Mouse (Mus musculus) bone marrow macrophage, adult 2 months (primary cell): ENCODE measurements around the gene Gna12. TPM values are rescaled to one million over a fixed set of nuclear protein-coding genes. Genes with fewer than 3 reads are reported as not detected.

Experiments
- H3K27ac ChIP-seq: 2 replicates; pipeline ENCODE4 v1.5.1; 2012; ENCODE audit warnings: low read depth, low read length; ENCODE audit not compliant: insufficient read depth
- H3K4me1 ChIP-seq: 2 replicates; pipeline ENCODE4 v1.6.1; 2012; ENCODE audit warnings: low read length; ENCODE audit not compliant: control insufficient read depth, insufficient read depth
- H3K4me3 ChIP-seq: 2 replicates; pipeline ENCODE4 v1.5.1; 2012; ENCODE audit warnings: mild to moderate bottlenecking, low read length, moderate library complexity; ENCODE audit not compliant: insufficient read depth
- CTCF ChIP-seq: IDR thresholded peaks from 2 replicates; pipeline ENCODE4 v1.5.1; 2012; ENCODE audit warnings: low read depth, mild to moderate bottlenecking, low read length, moderate library complexity
- POLR2A ChIP-seq: IDR thresholded peaks from 2 replicates; pipeline ENCODE4 v1.6.1; 2012; ENCODE audit warnings: mild to moderate bottlenecking, low read depth, low read length, borderline replicate concordance
- polyA plus RNA-seq: library from polyadenylated mRNA; stranded (reverse); fragments of >200 nt; gene quantifications from 2 replicates; pipeline ENCODE4 v1.2.4, GENCODE M21; 2012; ENCODE audit not compliant: missing spikeins, insufficient read depth, insufficient read length

Gna12 gene
- polyA plus RNA-seq, 1 experiment: 173 TPM

GRCm38 (mm10) chr5:140857432-140858154 lies 27.4 kb upstream of the Gna12 start:
- H3K4me1 ChIP-seq: no peaks in the 10 kb centered on the region; the same call in 1 of the 2 replicates
- TF ChIP-seq CTCF (peak; percentile 97), POLR2A (no peak)
- no peak overlapping the region for H3K27ac ChIP-seq
- no peak overlapping the region for H3K4me3 ChIP-seq

- Histone ChIP-seq H3K4me1 (no peaks in the 10 kb centered on the region; the same call in 1 of the 2 replicates), H3K27ac (no peak overlapping the region), H3K4me3 (no peak overlapping the region)
- no peak for TF ChIP-seq CTCF
- TF ChIP-seq POLR2A: no peak
These were observed 25.8 kb upstream of the Gna12 start for GRCm38 (mm10) chr5:140855909-140856530.

- no peak overlapping the region for H3K4me3 ChIP-seq
- H3K4me1 ChIP-seq: no peaks in the 10 kb centered on the region; the same call in 1 of the 2 replicates
- no peak for TF ChIP-seq POLR2A
- TF ChIP-seq CTCF: no peak
- H3K27ac ChIP-seq: no peak overlapping the region
These were observed 24.5 kb upstream of the Gna12 start for GRCm38 (mm10) chr5:140854700-140855099.

DNA sequence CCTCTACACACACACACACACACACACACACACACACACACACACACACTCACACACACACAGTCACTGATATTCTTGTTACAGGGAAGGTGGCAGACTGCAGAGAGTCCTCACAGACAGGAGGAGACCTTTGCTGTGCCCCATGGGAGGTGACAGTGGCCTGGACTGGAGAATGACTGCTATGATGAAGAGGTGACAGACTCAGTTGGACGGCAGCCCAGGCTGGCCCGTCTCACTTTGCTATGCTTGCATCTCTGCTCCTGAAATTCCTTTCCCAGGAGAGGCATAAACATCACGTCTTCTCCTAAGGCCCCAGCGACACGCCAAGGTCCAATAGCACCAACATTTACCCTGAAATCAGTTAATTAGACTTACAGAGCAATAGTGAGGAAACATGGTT lies 23.5 kb upstream of the Gna12 start:
- Histone ChIP-seq H3K4me1 (no peaks in the 10 kb centered on the region; the same call in 1 of the 2 replicates), H3K27ac (no peak overlapping the region), H3K4me3 (no peak overlapping the region)
- TF ChIP-seq POLR2A: no peak
- no peak for TF ChIP-seq CTCF

DNA sequence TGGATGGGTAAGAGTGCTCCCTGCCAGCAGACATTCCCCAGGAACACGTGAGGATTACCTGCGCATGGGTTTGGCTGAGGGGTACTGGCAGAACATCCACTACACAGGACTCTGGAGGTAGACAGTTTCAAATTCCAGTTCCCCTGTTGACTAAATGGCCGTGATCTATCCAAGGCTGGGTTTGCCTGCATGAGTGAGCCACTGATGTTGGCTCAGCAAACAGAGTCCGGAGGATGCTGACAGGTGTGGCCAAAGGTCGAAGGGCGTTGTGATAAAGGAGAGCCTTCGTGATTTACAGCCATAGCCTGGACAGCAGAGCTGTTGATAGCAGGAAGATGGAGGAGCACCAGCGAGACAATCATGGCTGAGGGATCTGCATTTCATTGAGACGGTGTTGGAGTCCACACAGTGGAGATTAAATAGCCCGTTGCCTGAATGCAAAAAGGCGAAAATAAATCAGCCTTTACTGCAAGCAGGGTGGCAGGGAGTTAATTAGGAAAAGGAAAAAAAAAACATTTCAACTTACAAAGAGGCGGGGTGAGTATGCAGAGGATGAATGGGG lies 22.3 kb upstream of the Gna12 start:
- H3K4me3 ChIP-seq: no peak overlapping the region
- TF ChIP-seq CTCF: no peak
- TF ChIP-seq POLR2A: no peak
- H3K27ac ChIP-seq: no peak overlapping the region
- no peaks in the 10 kb centered on the region; the same call in 1 of the 2 replicates for H3K4me1 ChIP-seq

- no peak overlapping the region for H3K4me3 ChIP-seq
- H3K27ac ChIP-seq: no peak overlapping the region
- no peak for TF ChIP-seq POLR2A
- TF ChIP-seq CTCF: peak; percentile 77
- peaks cover 5% of the 10 kb centered on the region for H3K4me1 ChIP-seq
These were observed 17.1 kb upstream of the Gna12 start for GRCm38 (mm10) chr5:140847300-140847729.

DNA sequence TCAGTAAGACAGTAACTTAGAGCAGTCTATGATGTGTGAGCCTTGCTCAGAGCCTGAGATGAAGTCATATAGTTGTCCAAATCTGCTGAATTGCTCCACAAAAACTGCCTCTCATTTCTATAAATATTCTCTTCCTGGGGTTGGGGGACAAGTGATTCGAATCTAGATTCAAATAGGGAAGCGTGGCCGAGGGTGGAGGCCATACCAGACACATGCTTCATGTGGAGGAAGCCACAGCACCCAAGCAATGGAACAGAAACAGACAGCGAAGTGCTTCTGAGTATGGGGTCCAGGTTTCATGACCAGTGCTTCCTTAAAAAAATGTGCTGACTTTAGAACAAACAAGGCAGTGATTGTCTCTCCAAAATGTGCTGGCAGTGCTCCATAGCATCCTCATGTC lies 11.7 kb upstream of the Gna12 start:
- no peak for TF ChIP-seq CTCF
- no peak for TF ChIP-seq POLR2A
- peaks cover 14% of the 10 kb centered on the region for H3K4me1 ChIP-seq
- H3K4me3 ChIP-seq: no peak overlapping the region
- peak overlapping the region; percentile 62 for H3K27ac ChIP-seq

- H3K4me3 ChIP-seq: no peak overlapping the region
- H3K27ac ChIP-seq: no peak overlapping the region
- H3K4me1 ChIP-seq: peaks cover 27% of the 10 kb centered on the region
- TF ChIP-seq CTCF: no peak
These were observed 817 bp upstream of the Gna12 start for GRCm38 (mm10) chr5:140831064-140831431.

DNA sequence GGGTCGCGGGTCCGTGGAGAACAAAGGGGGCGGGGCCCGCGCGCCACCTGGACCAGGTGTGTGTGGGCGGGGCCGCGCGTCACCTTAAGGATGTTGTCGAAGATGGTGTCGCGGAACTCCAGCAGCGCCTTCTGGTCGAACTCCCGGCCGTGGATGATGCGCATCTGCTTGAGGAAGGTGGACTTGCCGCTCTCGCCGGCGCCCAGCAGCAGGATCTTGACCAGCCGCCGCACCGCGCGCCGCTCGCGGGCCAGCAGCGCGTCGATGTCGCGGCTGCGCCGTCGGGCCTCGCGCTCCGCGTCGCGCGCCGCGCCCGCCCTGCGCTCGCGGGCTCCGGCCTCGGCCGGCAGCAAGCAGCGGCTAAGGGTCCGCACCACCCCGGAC lies 328 bp downstream of the Gna12 start:
- TF ChIP-seq POLR2A: no peak
- TF ChIP-seq CTCF: no peak
- H3K4me3 ChIP-seq: peak overlapping the region; percentile 96
- peaks cover 27% of the 10 kb centered on the region for H3K4me1 ChIP-seq
- H3K27ac ChIP-seq: peak overlapping the region; percentile 53

GRCm38 (mm10) chr5:140829081-140829910 lies 935 bp downstream of the Gna12 start:
- Histone ChIP-seq H3K4me3 (peak overlapping the region; percentile 96), H3K4me1 (peaks cover 30% of the 10 kb centered on the region), H3K27ac (peak overlapping the region; percentile 53)
- no peak for TF ChIP-seq CTCF
